Mouse (Mus musculus) forebrain, embryonic 16.5 days (tissue): Measurements from ENCODE around the gene Apoc4. TPM values are rescaled to one million over a fixed set of nuclear protein-coding genes. Genes with fewer than 3 reads are reported as not detected.

Experiments
- ATAC-seq: fragments of 200-750 bp; cut with Nextera tagmentation; 2 replicates; pipeline ENCODE4 v1.8.0; 2017; ENCODE audit warnings: mild to moderate bottlenecking, moderate library complexity
- H3K27ac ChIP-seq: fragments of 300-500 bp; sonication (generic); 2 replicates; pipeline ENCODE4 v1.5.1; 2014; ENCODE audit warnings: low read length, control low read depth
- H3K27me3 ChIP-seq: fragments of 300-500 bp; sonication (generic); replicated peaks from 2 replicates; pipeline ENCODE4 v1.6.1; 2014; ENCODE audit warnings: low read length; ENCODE audit not compliant: control insufficient read depth, insufficient read depth
- H3K36me3 ChIP-seq: fragments of 300-500 bp; sonication (generic); 2 replicates; pipeline ENCODE4 v1.6.1; 2014; ENCODE audit not compliant: control insufficient read depth, insufficient read depth
- H3K4me1 ChIP-seq: fragments of 300-500 bp; sonication (generic); replicated peaks from 2 replicates; pipeline ENCODE4 v1.6.1; 2014; ENCODE audit warnings: low read length; ENCODE audit not compliant: control insufficient read depth, insufficient read depth
- H3K4me2 ChIP-seq: fragments of 300-500 bp; sonication (generic); 2 replicates; pipeline ENCODE4 v1.6.1; 2014; ENCODE audit warnings: mild to moderate bottlenecking, low read length, control low read depth
- H3K4me3 ChIP-seq: fragments of 300-500 bp; sonication (generic); replicated peaks from 2 replicates; pipeline ENCODE4 v1.5.1; 2014; ENCODE audit warnings: mild to moderate bottlenecking, low read length, control low read depth
- H3K9ac ChIP-seq: fragments of 300-500 bp; sonication (generic); replicated peaks from 2 replicates; pipeline ENCODE4 v1.6.1; 2014; ENCODE audit warnings: low read depth, low read length, control low read depth
- H3K9me3 ChIP-seq: fragments of 300-500 bp; sonication (generic); 2 replicates; pipeline ENCODE4 v1.6.1; 2016; ENCODE audit warnings: low read length; ENCODE audit not compliant: control insufficient read depth
- WGBS: fragments of 180-500 bp; shearing (Covaris S2); extraction: QIAGEN DNeasy Blood & Tissue Kit; methylation state at CpG from one replicate; pipeline ENCODE4 v1.1.7; 2014; 5-methylcytosine and 5-hydroxymethylcytosine counted together
- polyA plus RNA-seq: library from polyadenylated mRNA; unstranded; fragments of >200 nt; fragmentation: Nextera tagmentation; extraction: Ambion mirVana; gene quantifications from 2 replicates; pipeline ENCODE4 v1.2.1, GENCODE M21; 2015

Apoc4 gene
- polyA plus RNA-seq, 1 experiment from 2014 or later: not detected

- peak within 1 kb of the TSS; percentile 91 for H3K27ac ChIP-seq
- peak within 1 kb of the TSS; percentile 94 for H3K4me3 ChIP-seq
- peaks cover 17% of the 10 kb centered on the region for H3K4me1 ChIP-seq
- peak within 1 kb of the TSS; percentile 96 for H3K4me2 ChIP-seq
- H3K9ac ChIP-seq: peak within 1 kb of the TSS; percentile 90
- H3K36me3 ChIP-seq: peaks cover 1% of the 10 kb centered on the region; the same call in 1 of the 2 replicates
- no peaks in the 10 kb centered on the region for H3K27me3 ChIP-seq
- under 1% methylated on average over 56 of the region's 59 CpGs for WGBS
- no peaks in the 10 kb centered on the region for H3K9me3 ChIP-seq
- ATAC-seq: peak; percentile 97
These were observed 34.2 kb upstream of the Apoc4 start, which contains the start of gene Tomm40 for GRCm38 (mm10) chr7:19715239-19716054. Gene Tomm40, minus strand, starts transcription at chr7:19715438.

GRCm38 (mm10) chr7:19714836-19715235, 33.6 kb upstream of the Apoc4 start:
- peaks cover 17% of the 10 kb centered on the region for H3K4me1 ChIP-seq
- H3K4me3 ChIP-seq: peak overlapping the region; percentile 94
- H3K9me3 ChIP-seq: no peaks in the 10 kb centered on the region
- WGBS: under 1% methylated on average over 39 of the region's 39 CpGs
- peaks cover 3% of the 10 kb centered on the region; the same call in 1 of the 2 replicates for H3K36me3 ChIP-seq
- H3K4me2 ChIP-seq: peak overlapping the region; percentile 96
- no peaks in the 10 kb centered on the region for H3K27me3 ChIP-seq
- peak overlapping the region; percentile 62 for H3K27ac ChIP-seq
- ATAC-seq: no peak
- peak overlapping the region; percentile 90 for H3K9ac ChIP-seq

- Histone ChIP-seq H3K4me3 (no peak overlapping the region), H3K27ac (no peak overlapping the region)
These were observed 32.3 kb upstream of the Apoc4 start for GRCm38 (mm10) chr7:19713598-19713997.

GRCm38 (mm10) chr7:19713196-19713595, 31.9 kb upstream of the Apoc4 start:
- no peak for ATAC-seq
- Histone ChIP-seq H3K36me3 (peaks cover 8% of the 10 kb centered on the region; the same call in 1 of the 2 replicates), H3K27me3 (no peaks in the 10 kb centered on the region), H3K9me3 (no peaks in the 10 kb centered on the region), H3K4me3 (no peak overlapping the region), H3K9ac (no peak overlapping the region), H3K27ac (no peak overlapping the region), H3K4me2 (no peak overlapping the region), H3K4me1 (peaks cover 17% of the 10 kb centered on the region)
- WGBS: 57% methylated on average over 4 of the region's 4 CpGs

More at GRCm38 (mm10) chr7:19713598-19713997, 32.3 kb upstream of the Apoc4 start:
- H3K4me1 ChIP-seq: peaks cover 17% of the 10 kb centered on the region
- H3K36me3 ChIP-seq: peaks cover 8% of the 10 kb centered on the region; the same call in 1 of the 2 replicates
- ATAC-seq: no peak
- no peaks in the 10 kb centered on the region for H3K27me3 ChIP-seq
- no peak overlapping the region for H3K9ac ChIP-seq
- 87% methylated on average over 9 of the region's 9 CpGs for WGBS
- no peak overlapping the region for H3K4me2 ChIP-seq
- H3K9me3 ChIP-seq: no peaks in the 10 kb centered on the region

GRCm38 (mm10) chr7:19712414-19712813, 31.1 kb upstream of the Apoc4 start:
- WGBS: 72% methylated on average over 4 of the region's 4 CpGs
- Histone ChIP-seq H3K4me3 (no peak overlapping the region), H3K27me3 (no peaks in the 10 kb centered on the region), H3K9me3 (no peaks in the 10 kb centered on the region), H3K4me1 (peaks cover 17% of the 10 kb centered on the region), H3K27ac (no peak overlapping the region), H3K9ac (no peak overlapping the region), H3K36me3 (peaks cover 11% of the 10 kb centered on the region; the same call in 1 of the 2 replicates), H3K4me2 (no peak overlapping the region)
- ATAC-seq: no peak

GRCm38 (mm10) chr7:19710650-19711049, 29.4 kb upstream of the Apoc4 start:
- no peaks in the 10 kb centered on the region for H3K27me3 ChIP-seq
- no peak overlapping the region for H3K9ac ChIP-seq
- peaks cover 14% of the 10 kb centered on the region; the same call in 1 of the 2 replicates for H3K36me3 ChIP-seq
- no peaks in the 10 kb centered on the region for H3K9me3 ChIP-seq
- H3K4me2 ChIP-seq: no peak overlapping the region
- ATAC-seq: no peak
- 94% methylated on average over 10 of the region's 10 CpGs for WGBS
- H3K4me1 ChIP-seq: peaks cover 9% of the 10 kb centered on the region
- H3K27ac ChIP-seq: no peak overlapping the region
- no peak overlapping the region for H3K4me3 ChIP-seq

- no peak overlapping the region for H3K4me2 ChIP-seq
- no peaks in the 10 kb centered on the region for H3K27me3 ChIP-seq
- no peak overlapping the region for H3K27ac ChIP-seq
- no peak for ATAC-seq
- H3K4me3 ChIP-seq: no peak overlapping the region
- WGBS: 96% methylated on average over 7 of the region's 7 CpGs
- peaks cover 12% of the 10 kb centered on the region; the same call in 1 of the 2 replicates for H3K36me3 ChIP-seq
- no peak overlapping the region for H3K9ac ChIP-seq
- no peaks in the 10 kb centered on the region for H3K9me3 ChIP-seq
- H3K4me1 ChIP-seq: no peaks in the 10 kb centered on the region
These were observed 24.0 kb upstream of the Apoc4 start for GRCm38 (mm10) chr7:19705271-19705670.

GRCm38 (mm10) chr7:19704475-19704874, 23.2 kb upstream of the Apoc4 start:
- Histone ChIP-seq H3K4me2 (no peak overlapping the region), H3K36me3 (peaks cover 12% of the 10 kb centered on the region; the same call in 1 of the 2 replicates), H3K9me3 (no peaks in the 10 kb centered on the region), H3K27ac (no peak overlapping the region), H3K27me3 (no peaks in the 10 kb centered on the region), H3K4me3 (no peak overlapping the region), H3K9ac (no peak overlapping the region), H3K4me1 (peaks cover 1% of the 10 kb centered on the region)
- 95% methylated on average over 4 of the region's 4 CpGs for WGBS
- no peak for ATAC-seq

- H3K4me1 ChIP-seq: peaks cover 13% of the 10 kb centered on the region
- peaks cover 5% of the 10 kb centered on the region; the same call in 1 of the 2 replicates for H3K36me3 ChIP-seq
- H3K27ac ChIP-seq: no peak overlapping the region
- no peak overlapping the region for H3K4me2 ChIP-seq
- no peak for ATAC-seq
- H3K9ac ChIP-seq: no peak overlapping the region
- no peaks in the 10 kb centered on the region for H3K9me3 ChIP-seq
- no peak overlapping the region for H3K4me3 ChIP-seq
- 94% methylated on average over 16 of the region's 16 CpGs for WGBS
- H3K27me3 ChIP-seq: no peaks in the 10 kb centered on the region
These were observed 21.7 kb upstream of the Apoc4 start for GRCm38 (mm10) chr7:19702859-19703555.
